Mouse (Mus musculus) lung, embryonic 14.5 days (tissue): ENCODE results near the gene Zfp869. TPM values are rescaled to one million over a fixed set of nuclear protein-coding genes. Genes with fewer than 3 reads are reported as not detected.
"Not testable (repeated sequence)": the region's sequence is repeated elsewhere in the genome, so short reads cannot be mapped to it uniquely, and the experiment has no call there.

ENCODE experiments used
- ATAC-seq: fragments of 200-750 bp; cut with Nextera tagmentation; 2 replicates; pipeline ENCODE4 v1.8.0; 2017; ENCODE audit warnings: mild to moderate bottlenecking, moderate TSS enrichment, moderate library complexity; ENCODE audit not compliant: insufficient read depth
- DNase-seq: peaks from one replicate; pipeline ENCODE4 v3.0.0-alpha.2; 2015
- H3K27ac ChIP-seq: fragments of 300-500 bp; sonication (generic); 2 replicates; pipeline ENCODE4 v1.5.1; 2014; ENCODE audit warnings: low read depth, mild to moderate bottlenecking, moderate library complexity
- H3K27me3 ChIP-seq: fragments of 300-500 bp; sonication (generic); 2 replicates; pipeline ENCODE4 v1.6.1; 2014; ENCODE audit warnings: low read length, control low read depth; ENCODE audit not compliant: insufficient read depth
- H3K36me3 ChIP-seq: fragments of 300-500 bp; sonication (generic); 2 replicates; pipeline ENCODE4 v1.6.1; 2014; ENCODE audit warnings: control low read depth; ENCODE audit not compliant: insufficient read depth
- H3K4me1 ChIP-seq: fragments of 300-500 bp; sonication (generic); 2 replicates; pipeline ENCODE4 v1.6.1; 2014; ENCODE audit warnings: antibody characterized with exemption, control low read depth; ENCODE audit not compliant: insufficient read depth
- H3K4me2 ChIP-seq: fragments of 300-500 bp; sonication (generic); 2 replicates; pipeline ENCODE4 v1.6.1; 2014; ENCODE audit warnings: mild to moderate bottlenecking
- H3K4me3 ChIP-seq: fragments of 300-500 bp; sonication (generic); 2 replicates; pipeline ENCODE4 v1.5.1; 2014; ENCODE audit warnings: low read depth, low read length
- H3K9ac ChIP-seq: fragments of 300-500 bp; sonication (generic); 2 replicates; pipeline ENCODE4 v1.6.1; 2014
- H3K9me3 ChIP-seq: fragments of 300-500 bp; sonication (generic); 2 replicates; pipeline ENCODE4 v1.6.1; 2016; ENCODE audit warnings: low read depth, low read length, control low read depth
- CTCF ChIP-seq: IDR thresholded peaks from 2 replicates; pipeline ENCODE4 v1.5.1; 2016; ENCODE audit warnings: antibody characterized with exemption, low read depth
- WGBS: fragments of 180-500 bp; shearing (Covaris S2); extraction: QIAGEN DNeasy Blood & Tissue Kit; methylation state at CpG from one replicate; pipeline ENCODE4 v1.1.7; 2014; 5-methylcytosine and 5-hydroxymethylcytosine counted together
- polyA plus RNA-seq: library from polyadenylated mRNA; unstranded; fragments of >200 nt; fragmentation: Nextera tagmentation; extraction: Ambion mirVana; gene quantifications from 2 replicates; pipeline ENCODE4 v1.2.1, GENCODE M21; 2014

Gene Zfp869
- 30.2 and 31.3 TPM in 2 replicates for polyA plus RNA-seq

DNA sequence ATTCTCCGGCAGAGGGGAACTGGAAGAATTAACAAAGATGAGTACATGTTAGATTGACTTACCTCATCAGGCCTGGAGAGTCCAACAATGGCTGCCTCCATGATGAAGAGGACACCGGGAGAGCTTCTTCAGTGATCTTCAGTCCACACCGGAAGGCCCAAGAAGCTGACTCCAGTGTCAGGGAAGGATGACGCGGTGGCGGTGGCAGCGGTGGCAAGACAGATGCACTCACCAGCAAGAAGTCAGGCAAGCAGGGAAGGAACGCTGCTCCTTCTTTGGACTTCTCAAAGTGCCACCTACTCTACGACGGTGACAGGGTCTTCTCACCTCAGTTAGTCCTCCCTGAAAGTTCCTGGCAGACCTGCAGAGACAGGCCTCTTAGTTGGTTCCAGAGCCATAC is at the start of gene Zfp869:
TSS of gene Zfp869 (minus strand) at position 101 of the 400 bp plus-strand sequence.
- not testable (repeated sequence) for H3K4me3 ChIP-seq, DNase-seq, ATAC-seq, H3K9ac ChIP-seq, H3K27ac ChIP-seq, H3K4me1 ChIP-seq, H3K9me3 ChIP-seq, H3K27me3 ChIP-seq, H3K4me2 ChIP-seq
- peaks cover 62% of the 10 kb centered on the region for H3K36me3 ChIP-seq
- 93% methylated on average over 10 of the region's 10 CpGs for WGBS

- Histone ChIP-seq H3K4me1 (no peaks in the 10 kb centered on the region), H3K9me3 (no peaks in the 10 kb centered on the region), H3K4me3 (no peak overlapping the region), H3K27ac (no peak overlapping the region), H3K36me3 (peaks cover 43% of the 10 kb centered on the region), H3K4me2 (no peak overlapping the region), H3K27me3 (no peaks in the 10 kb centered on the region), H3K9ac (no peak overlapping the region)
- 93% methylated on average over 5 of the region's 5 CpGs for WGBS
- ATAC-seq (no peak), DNase-seq (no peak)
- TF ChIP-seq CTCF = no peak
Observed at GRCm38 (mm10) chr8:69758316-69758715, 47.8 kb upstream of the Zfp869 start.

- Histone ChIP-seq H3K9me3 (no peaks in the 10 kb centered on the region), H3K4me3 (no peak overlapping the region), H3K36me3 (peaks cover 18% of the 10 kb centered on the region), H3K9ac (no peak overlapping the region), H3K27ac (no peak overlapping the region), H3K27me3 (no peaks in the 10 kb centered on the region), H3K4me1 (0 out of 2 replicates have a peak, but pooled peaks cover 4% of the 10 kb centered on the region), H3K4me2 (no peak overlapping the region)
- DNase-seq (no peak), ATAC-seq (no peak)
- no peak for TF ChIP-seq CTCF
- WGBS = 91% methylated on average over 2 of the region's 2 CpGs
Observed at GRCm38 (mm10) chr8:69752437-69752836, 41.9 kb upstream of the Zfp869 start.

DNA sequence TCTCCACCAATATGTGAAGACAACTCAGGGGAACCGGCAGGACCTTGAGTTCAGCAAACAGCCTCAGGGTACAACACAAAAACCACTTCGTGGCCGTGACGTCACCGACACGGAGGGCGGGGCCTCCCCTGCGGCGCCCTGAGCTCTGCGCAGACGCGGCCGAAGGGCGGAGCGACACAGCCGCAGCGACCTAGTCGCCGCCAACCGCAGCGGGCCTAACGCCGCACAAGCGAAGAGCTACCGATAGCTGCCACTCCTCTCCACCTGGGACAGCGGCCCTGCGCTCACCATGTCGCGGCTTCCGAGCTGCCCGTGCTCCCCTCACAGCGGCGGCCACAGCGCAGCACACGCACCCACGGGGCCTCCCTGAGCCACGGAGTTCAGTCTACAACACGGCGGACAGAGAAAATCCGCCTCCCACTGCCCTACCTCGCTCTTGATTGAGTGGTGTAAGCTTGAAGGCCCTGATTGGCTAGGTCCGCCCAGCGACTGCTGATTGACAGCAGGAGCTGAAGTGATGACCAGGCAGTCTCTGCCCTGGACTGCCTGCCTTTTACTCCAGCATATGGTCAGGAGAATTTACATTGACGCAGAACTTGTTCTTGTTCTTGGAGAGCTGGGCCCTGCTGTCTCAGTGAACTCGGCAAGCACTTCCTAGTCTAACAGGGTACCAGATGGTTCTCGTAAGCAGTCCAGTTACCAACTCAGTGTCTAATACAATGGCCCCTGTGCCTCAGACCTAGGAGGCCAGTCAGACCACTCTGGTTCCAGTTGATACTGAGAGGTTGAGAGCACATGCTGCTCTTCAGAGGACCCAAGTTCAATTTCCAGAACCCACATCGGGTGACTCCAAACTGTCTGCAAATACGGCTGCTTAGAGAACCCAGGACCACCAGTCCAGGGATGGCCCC is 39.3 kb upstream of the Zfp869 start, which contains the start of gene Zfp963:
TSS of gene Zfp963 (minus strand) at position 427 of the 911 bp plus-strand sequence.
- ATAC-seq = peak; percentile 100
- 2% methylated on average over 48 of the region's 48 CpGs for WGBS
- TF ChIP-seq CTCF = no peak

GRCm38 (mm10) chr8:69741231-69741630 is 30.7 kb upstream of the Zfp869 start:
- H3K4me2 ChIP-seq = no peak overlapping the region
- DNase-seq = peak; percentile 52

More for the DNA sequence above, 39.3 kb upstream of the Zfp869 start, which contains the start of gene Zfp963:
- Histone ChIP-seq H3K27ac (peak within 1 kb of the TSS; percentile 99), H3K4me1 (0 out of 2 replicates have a peak, but pooled peaks cover 4% of the 10 kb centered on the region), H3K27me3 (no peaks in the 10 kb centered on the region), H3K4me2 (peak within 1 kb of the TSS; percentile 61), H3K9me3 (no peaks in the 10 kb centered on the region), H3K9ac (peak within 1 kb of the TSS; percentile 91), H3K4me3 (peak within 1 kb of the TSS; percentile 67), H3K36me3 (0 out of 2 replicates have a peak, but pooled peaks cover 5% of the 10 kb centered on the region)
- peak; percentile 98 for DNase-seq

GRCm38 (mm10) chr8:69740763-69741162 is 30.2 kb upstream of the Zfp869 start:
- no peak for DNase-seq
- no peak for ATAC-seq
- H3K36me3 ChIP-seq = peaks cover 16% of the 10 kb centered on the region

More at GRCm38 (mm10) chr8:69741231-69741630, 30.7 kb upstream of the Zfp869 start:
- no peak overlapping the region for H3K27ac ChIP-seq
- H3K9me3 ChIP-seq = no peaks in the 10 kb centered on the region
- no peaks in the 10 kb centered on the region for H3K27me3 ChIP-seq
- no peaks in the 10 kb centered on the region for H3K4me1 ChIP-seq
- H3K36me3 ChIP-seq = peaks cover 16% of the 10 kb centered on the region
- no peak for ATAC-seq
- WGBS = 69% methylated on average over 2 of the region's 2 CpGs
- no peak for TF ChIP-seq CTCF
- H3K9ac ChIP-seq = no peak overlapping the region
- H3K4me3 ChIP-seq = no peak overlapping the region

DNA sequence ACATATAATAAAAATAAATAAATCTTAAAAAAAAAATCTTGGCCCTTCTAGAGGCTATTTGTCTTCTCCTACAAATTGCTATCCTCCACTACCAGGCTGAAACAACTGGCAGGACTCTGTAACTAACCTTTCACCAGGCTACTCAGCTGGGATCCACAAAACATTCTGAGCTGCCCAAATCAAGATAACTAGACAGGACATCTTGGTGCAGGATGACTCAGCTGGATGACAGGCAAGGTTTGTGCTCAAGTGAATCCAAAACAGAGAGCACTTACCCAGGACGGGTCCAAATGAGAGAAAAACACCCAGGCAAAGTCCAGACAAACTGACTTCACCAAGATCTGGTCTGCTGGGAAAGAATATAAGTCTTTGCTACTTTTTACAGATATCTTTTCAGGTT is 25.0 kb upstream of the Zfp869 start:
- WGBS = 86% methylated on average over 1 of the region's 1 CpGs
- no peak for DNase-seq
- ATAC-seq = no peak
- Histone ChIP-seq H3K4me2 (no peak overlapping the region), H3K27ac (no peak overlapping the region), H3K4me1 (no peaks in the 10 kb centered on the region), H3K4me3 (no peak overlapping the region), H3K9me3 (no peaks in the 10 kb centered on the region), H3K36me3 (no peaks in the 10 kb centered on the region), H3K9ac (no peak overlapping the region), H3K27me3 (no peaks in the 10 kb centered on the region)
- no peak for TF ChIP-seq CTCF

More at GRCm38 (mm10) chr8:69740763-69741162, 30.2 kb upstream of the Zfp869 start:
- H3K4me1 ChIP-seq = no peaks in the 10 kb centered on the region
- H3K27me3 ChIP-seq = no peaks in the 10 kb centered on the region
- no peaks in the 10 kb centered on the region for H3K9me3 ChIP-seq
- no peak overlapping the region for H3K9ac ChIP-seq
- TF ChIP-seq CTCF = no peak
- 80% methylated on average over 6 of the region's 6 CpGs for WGBS
- no peak overlapping the region for H3K4me2 ChIP-seq
- H3K4me3 ChIP-seq = no peak overlapping the region
- H3K27ac ChIP-seq = no peak overlapping the region
